ENCODE assay signal across 9 mouse cellular contexts in genomic region chr17:56475584-56476401, GRCm38 (mm10). TPM values are rescaled to one million over a fixed set of nuclear protein-coding genes. Genes with fewer than 3 reads are reported as not detected.
DNase-seq lines count a peak whose midpoint lies in the region; ATAC-seq and TF ChIP-seq lines count a peak whose summit lies in the region.
"Had no signal": no experiment of that assay in that cellular context is flagged by ENCODE, and none has a peak within 500 bp of the region (broad histone marks: within the 10 kb centered on the region; RNA-seq: fewer than 3 reads in every experiment).

No protein-coding gene starts in this region.

- peak; percentile 66 for DNase-seq in gastrocnemius, adult 2 months
- DNase-seq in gastrocnemius, adult 18-20 months (ENCODE audit: low spot score), result no peak
- no peak for DNase-seq in ES-E14 (ENCODE audit: low read depth, low spot score)
- peak; percentile 79 to 84 for DNase-seq in cerebellum, postnatal 25 days
- DNase-seq in heart, postnatal 10 days, result peak; percentile 23 to 37

- ATAC-seq in limb, embryonic 13.5 days (ENCODE audit: low FRiP score, low read depth), result peak; percentile 30
- peak; percentile 45 for ATAC-seq in neural tube, embryonic 12.5 days (ENCODE audit: low FRiP score, low read depth)
- no peak for ATAC-seq in inflammation-experienced regulatory T-cells, adult 6 months

- peaks cover 7 to 40% of the 10 kb centered on the region in 2 experiments; a peak in 3 of 4 replicates for H3K4me1 ChIP-seq in ES-E14 (ENCODE audit: control insufficient read depth in 2 of 2, insufficient read depth in 2 of 2, low read length in 2 of 2, poor library complexity in 1 of 2)
- H3K4me1 ChIP-seq in limb, embryonic 13.5 days, result peaks cover 53% of the 10 kb centered on the region
- H3K4me1 ChIP-seq in neural tube, embryonic 12.5 days, result peaks cover 50% of the 10 kb centered on the region

- H3K27me3 ChIP-seq in limb, embryonic 13.5 days, result peaks cover 56% of the 10 kb centered on the region
- peaks cover 17% of the 10 kb centered on the region; the same call in 1 of the 2 replicates for H3K27me3 ChIP-seq in neural tube, embryonic 12.5 days (replicated peaks)

- H3K4me3 ChIP-seq in gastrocnemius, adult 2 months, result peak overlapping the region; percentile 87
- H3K4me3 ChIP-seq in ES-E14 (ENCODE audit: insufficient read depth in 1 of 2, low read depth in 1 of 2, low read length in 2 of 2, poor library complexity in 1 of 2, severe bottlenecking in 1 of 2), result peak overlapping the region; percentile 73 to 92
- peak overlapping the region; percentile 83 for H3K4me3 ChIP-seq in limb, embryonic 13.5 days
- peak overlapping the region; percentile 91 for H3K4me3 ChIP-seq in neural tube, embryonic 12.5 days

- peak overlapping the region; percentile 72 for H3K27ac ChIP-seq in gastrocnemius, adult 2 months
- H3K27ac ChIP-seq in ES-E14 (ENCODE audit: insufficient read depth, low read depth, low read length, poor library complexity, severe bottlenecking), result no peak overlapping the region; the same call in 1 of the 2 replicates
- H3K27ac ChIP-seq in limb, embryonic 13.5 days, result peak overlapping the region; percentile 65; the same call in 1 of the 2 replicates
- peak overlapping the region; percentile 89 for H3K27ac ChIP-seq in neural tube, embryonic 12.5 days

- no peaks in the 10 kb centered on the region for H3K36me3 ChIP-seq in ES-E14 (ENCODE audit: control insufficient read depth, insufficient read depth, low read length, poor library complexity, severe bottlenecking)
- H3K36me3 ChIP-seq in limb, embryonic 13.5 days, result no peaks in the 10 kb centered on the region
- no peaks in the 10 kb centered on the region for H3K36me3 ChIP-seq in neural tube, embryonic 12.5 days

- intact Hi-C loops in gastrocnemius, adult 2 months (cut with DNase I), result no loop called here
- intact Hi-C loops in heart, postnatal 10 days (cut with DNase I), result no loop called here

- peak overlapping the region; percentile 72 for H3K9ac ChIP-seq in ES-E14 (ENCODE audit: insufficient read depth, low read depth, low read length, poor library complexity, severe bottlenecking)
- H3K9ac ChIP-seq in limb, embryonic 13.5 days, result peak overlapping the region; percentile 93
- H3K9ac ChIP-seq in neural tube, embryonic 12.5 days, result peak overlapping the region; percentile 99

- H3K9me3 ChIP-seq in ES-E14 (ENCODE audit: control insufficient read depth, insufficient read depth, low read depth, low read length), result no peaks in the 10 kb centered on the region
- H3K9me3 ChIP-seq in limb, embryonic 13.5 days, result no peaks in the 10 kb centered on the region
- H3K9me3 ChIP-seq in neural tube, embryonic 12.5 days, result no peaks in the 10 kb centered on the region

- in situ Hi-C loops in ES-E14 (cut with MboI; ENCODE audit: low sequenced_read_pairs in 2 of 2, unreplicated experiment in 2 of 2), result no loop called here

- WGBS in limb, embryonic 13.5 days, result under 1% methylated on average over 63 of the region's 66 CpGs
- under 1% methylated on average over 66 of the region's 66 CpGs for WGBS in neural tube, embryonic 12.5 days

- peak overlapping the region; percentile 97 for H3K4me2 ChIP-seq in limb, embryonic 13.5 days (replicated peaks)
- H3K4me2 ChIP-seq in neural tube, embryonic 12.5 days (replicated peaks), result peak overlapping the region; percentile 97

- TF ChIP-seq CTCF in gastrocnemius, adult 2 months (IDR thresholded peaks at IDR 0.05), result no peak

TF ChIP-seq in ES-E14, 5 proteins besides CTCF, POLR2A, EP300 and RAD21:
- TF ChIP-seq MAFK (IDR thresholded peaks at IDR 0.05; ENCODE audit: insufficient read depth, low read depth, low read length) (no peak), ZNF384 (IDR thresholded peaks at IDR 0.05; ENCODE audit: low read depth, low read length) (no peak), HCFC1 (IDR thresholded peaks at IDR 0.05; ENCODE audit: borderline replicate concordance, insufficient read depth, low read length) (no peak), CHD2 (IDR thresholded peaks at IDR 0.05; ENCODE audit: low read depth, low read length) (no peak), ZC3H11A (IDR thresholded peaks at IDR 0.05; ENCODE audit: borderline replicate concordance, low read depth, low read length) (no peak)

RNA-seq across cellular contexts. Expression of gene Ptprs, which starts 0.5 kb away (rescaled TPM):
- 10 to 100 TPM; 29.6 to 43.1 TPM for total RNA-seq in gastrocnemius, adult 2 months (2021)
- total RNA-seq in gastrocnemius, adult 18-20 months (2021), result 10 to 100 TPM; 30.8 to 38.3 TPM
- 128 and 197 TPM in 2 replicates for total RNA-seq in ES-E14 (2012; rRNA removed)
- total RNA-seq in heart, postnatal 10 days (2021), result 10 to 100 TPM; 87.3 to 92.3 TPM
- 100 and 106 TPM in 2 replicates for polyA plus RNA-seq in limb, embryonic 13.5 days (2015; fragmentation: Nextera tagmentation; extraction: Ambion mirVana)
- polyA plus RNA-seq in neural tube, embryonic 12.5 days (2016; fragmentation: Nextera tagmentation; extraction: Ambion mirVana), result 294 and 314 TPM in 2 replicates
- 10 to 100 TPM in 1 of 3 experiments, 1 to 10 TPM in 2; 7.2 to 10.9 (median 8.8) TPM for polyA plus RNA-seq in inflammation-experienced regulatory T-cells, adult 6 months (2017; shearing (Covaris generic))

RNA-seq across cellular contexts. Expression of gene Znrf4, which starts 36.4 kb away (rescaled TPM):
- total RNA-seq in gastrocnemius, adult 2 months (2021), result not detected
- total RNA-seq in gastrocnemius, adult 18-20 months (2021), result not detected
- total RNA-seq in ES-E14 (2012; rRNA removed), result not detected in 2 replicates
- total RNA-seq in heart, postnatal 10 days (2021), result not detected
- not detected in 2 replicates for polyA plus RNA-seq in limb, embryonic 13.5 days (2015; fragmentation: Nextera tagmentation; extraction: Ambion mirVana)
- not detected in 2 replicates for polyA plus RNA-seq in neural tube, embryonic 12.5 days (2016; fragmentation: Nextera tagmentation; extraction: Ambion mirVana)
- polyA plus RNA-seq in inflammation-experienced regulatory T-cells, adult 6 months (2017; shearing (Covaris generic)), result not detected
- total RNA-seq: heart, postnatal 14 days had no signal

Comparison
In these comparisons a context has a peak if more than half of its experiments do, and no peak if none do; other contexts are left out.
1. DNase-seq: peak in gastrocnemius, adult 2 months (single experiment), cerebellum, postnatal 25 days (2 of 2) and heart, postnatal 10 days (2 of 2); none in gastrocnemius, adult 18-20 months (single experiment) and ES-E14 (single experiment).
2. Peak in every context shown above with its lines, with median percentiles within 50 percentile points of each other: H3K4me3 ChIP-seq and H3K9ac ChIP-seq.